Mouse (Mus musculus): ENCODE measurements around the gene Ankrd7. TPM values are rescaled to one million over a fixed set of nuclear protein-coding genes. Genes with fewer than 3 reads are reported as not detected.

Ankrd7 gene
- polyA plus RNA-seq, 1 experiment from 2014 or later, result 0.18 TPM

GRCm38 (mm10) chr6:18894142-18894541 is 28.0 kb downstream of the Ankrd7 start:
- ATAC-seq (ENCODE audit: insufficient number of reproducible peaks, insufficient read depth, low FRiP score, low TSS enrichment, low read depth), result no peak
- Histone ChIP-seq H3K4me1 (no peaks in the 10 kb centered on the region), H3K36me3 (no peaks in the 10 kb centered on the region), H3K9me3 (no peaks in the 10 kb centered on the region), H3K27ac (no peak overlapping the region), H3K4me3 (no peak overlapping the region), H3K4me2 (no peak overlapping the region), H3K27me3 (no peaks in the 10 kb centered on the region), H3K9ac (no peak overlapping the region)

- no peak overlapping the region for H3K4me2 ChIP-seq
- no peak overlapping the region for H3K27ac ChIP-seq
- no peaks in the 10 kb centered on the region for H3K36me3 ChIP-seq
- no peak for ATAC-seq (ENCODE audit: insufficient number of reproducible peaks, insufficient read depth, low FRiP score, low TSS enrichment, low read depth)
- H3K4me3 ChIP-seq, result no peak overlapping the region
- no peaks in the 10 kb centered on the region for H3K9me3 ChIP-seq
- no peak overlapping the region for H3K9ac ChIP-seq
- no peaks in the 10 kb centered on the region for H3K27me3 ChIP-seq
- H3K4me1 ChIP-seq, result no peaks in the 10 kb centered on the region
- WGBS, result 90% methylated on average over 2 of the region's 2 CpGs
Observed at GRCm38 (mm10) chr6:18907173-18907572, 41.1 kb downstream of the Ankrd7 start.

DNA sequence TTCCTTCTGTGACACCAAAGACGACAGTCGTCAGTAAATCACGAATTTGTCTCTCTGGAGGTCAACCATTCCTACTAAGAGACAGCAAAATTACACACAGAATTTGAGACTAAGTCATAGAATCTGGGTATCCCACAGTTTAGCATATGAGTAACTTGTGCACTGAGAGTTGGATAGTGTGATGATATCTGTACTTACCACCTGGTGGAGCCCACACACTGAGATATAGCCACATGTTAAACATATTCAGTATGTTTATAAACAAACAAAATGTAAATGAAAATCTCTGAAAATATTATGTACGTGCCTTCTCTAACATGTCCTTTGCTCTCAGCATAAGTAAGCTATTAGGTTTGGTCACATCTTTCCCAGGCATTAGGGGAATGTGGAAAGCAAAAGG is 47.1 kb downstream of the Ankrd7 start:
- Histone ChIP-seq H3K4me1 (no peaks in the 10 kb centered on the region), H3K9me3 (no peaks in the 10 kb centered on the region), H3K27ac (no peak overlapping the region), H3K9ac (no peak overlapping the region), H3K27me3 (no peaks in the 10 kb centered on the region), H3K36me3 (no peaks in the 10 kb centered on the region), H3K4me2 (no peak overlapping the region), H3K4me3 (no peak overlapping the region)
- ATAC-seq (ENCODE audit: insufficient number of reproducible peaks, insufficient read depth, low FRiP score, low TSS enrichment, low read depth), result no peak
- WGBS, result 76% methylated on average over 4 of the region's 4 CpGs

GRCm38 (mm10) chr6:18916021-18916420 is 49.9 kb downstream of the Ankrd7 start:
- no peaks in the 10 kb centered on the region for H3K27me3 ChIP-seq
- H3K4me3 ChIP-seq, result no peak overlapping the region
- H3K36me3 ChIP-seq, result no peaks in the 10 kb centered on the region
- H3K27ac ChIP-seq, result no peak overlapping the region
- H3K9me3 ChIP-seq, result no peaks in the 10 kb centered on the region
- H3K9ac ChIP-seq, result no peak overlapping the region
- no peak for ATAC-seq (ENCODE audit: insufficient number of reproducible peaks, insufficient read depth, low FRiP score, low TSS enrichment, low read depth)
- H3K4me1 ChIP-seq, result no peaks in the 10 kb centered on the region
- 32% methylated on average over 4 of the region's 4 CpGs for WGBS
- H3K4me2 ChIP-seq, result no peak overlapping the region

DNA sequence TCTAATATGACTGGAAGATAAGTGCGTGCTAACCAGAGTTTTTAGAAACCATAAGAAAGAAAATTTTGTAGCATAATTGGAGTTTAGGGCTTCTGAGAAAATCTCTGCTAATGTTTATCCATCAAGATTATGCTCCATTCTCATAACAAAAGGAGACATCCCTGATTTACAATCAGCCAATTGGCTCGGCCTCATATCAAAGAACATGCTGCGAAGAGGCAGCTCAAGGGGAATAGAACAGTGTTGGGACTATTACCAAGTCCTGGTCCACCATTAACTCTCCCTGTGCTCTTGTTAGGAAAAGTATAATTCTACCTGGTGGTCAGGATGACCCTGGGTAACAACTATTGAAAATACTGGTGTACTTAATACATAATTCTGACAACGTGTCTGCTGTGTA is 50.4 kb downstream of the Ankrd7 start:
- no peak overlapping the region for H3K4me2 ChIP-seq
- ATAC-seq (ENCODE audit: insufficient number of reproducible peaks, insufficient read depth, low FRiP score, low TSS enrichment, low read depth), result no peak
- no peaks in the 10 kb centered on the region for H3K9me3 ChIP-seq
- no peak overlapping the region for H3K4me3 ChIP-seq
- H3K4me1 ChIP-seq, result no peaks in the 10 kb centered on the region
- H3K9ac ChIP-seq, result no peak overlapping the region
- WGBS, result 86% methylated on average over 4 of the region's 4 CpGs
- H3K27me3 ChIP-seq, result no peaks in the 10 kb centered on the region
- no peak overlapping the region for H3K27ac ChIP-seq
- H3K36me3 ChIP-seq, result no peaks in the 10 kb centered on the region

Other genes starting within 250 kb of the Ankrd7 start
- 197 and 213 TPM in 2 replicates for gene Lsm8, start 17.7 kb upstream of the Ankrd7 start, polyA plus RNA-seq (2015; fragmentation: Nextera tagmentation; extraction: Ambion mirVana)

All from embryonic facial prominence, embryonic 13.5 days (tissue).